Mouse (Mus musculus) brain, adult 2 months (tissue): Measurements from ENCODE around the gene Rab12.
A peak's percentile ranks its signal among the peaks of the same experiment; 100 is the strongest.
"Not testable (repeated sequence)": the region's sequence is repeated elsewhere in the genome, so short reads cannot be mapped to it uniquely, and the experiment has no call there.

Experiments
- DNase-seq: peaks from one replicate; pipeline ENCODE4 v3.0.0; 2011; ENCODE audit warnings: low read depth, low spot score

Rab12 gene

DNA sequence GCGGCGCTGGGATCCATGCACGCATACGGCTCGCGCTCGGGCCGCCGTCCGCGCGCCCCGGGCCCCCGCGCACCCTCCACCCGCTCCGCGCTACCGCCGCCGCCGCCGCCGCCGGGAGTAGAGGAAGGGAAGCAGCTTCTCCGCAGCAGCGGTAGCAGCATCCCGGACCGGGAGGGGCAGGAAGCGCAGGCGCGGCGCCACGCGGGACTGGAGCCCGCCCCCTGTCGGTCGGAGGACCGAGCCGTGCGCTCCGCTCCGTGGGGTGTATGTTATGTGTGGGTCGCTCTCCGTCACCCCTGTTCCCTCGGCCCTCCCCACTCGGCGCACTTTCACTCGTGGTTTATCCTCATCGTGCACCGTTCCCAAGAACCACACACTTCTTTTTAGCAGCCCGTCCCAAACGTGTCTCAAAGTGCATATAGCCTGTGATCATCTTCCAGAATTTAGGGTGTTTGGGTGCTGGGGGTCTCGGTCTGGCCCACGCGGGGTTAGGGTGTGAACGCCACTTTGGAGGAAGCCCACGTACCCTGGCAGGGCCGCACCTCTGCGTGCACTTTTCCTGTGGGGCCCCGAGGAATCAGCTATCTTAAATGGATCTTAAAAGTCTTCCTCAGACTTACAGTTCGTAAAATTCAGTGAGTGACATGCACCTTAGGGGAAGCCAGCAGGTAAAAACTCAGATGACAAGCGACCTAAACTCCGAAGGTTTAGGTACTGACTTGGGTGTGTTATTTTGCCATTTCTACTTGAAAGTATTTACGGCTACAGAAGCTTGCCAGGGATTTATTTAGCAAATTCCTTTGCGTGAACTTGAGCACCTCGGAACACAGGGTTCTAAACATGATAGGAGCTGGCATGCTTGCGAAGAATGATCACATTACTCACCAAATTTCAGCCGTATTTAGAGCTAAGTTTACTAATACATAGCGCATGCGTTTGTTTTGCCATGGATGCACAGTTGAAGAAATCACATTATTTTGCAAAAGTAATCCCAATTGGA is at the start of gene Rab12:
Gene Rab12, minus strand, starts transcription at position 176 of the 1,000 bp plus-strand sequence.
- DNase-seq, result peak; percentile 95

- peak; percentile 66 for DNase-seq
Observed at GRCm38 (mm10) chr17:66564213-66564612, 44.7 kb upstream of the Rab12 start.

- DNase-seq, result peak; percentile 37
Observed at GRCm38 (mm10) chr17:66563551-66563950, 44.0 kb upstream of the Rab12 start.

DNA sequence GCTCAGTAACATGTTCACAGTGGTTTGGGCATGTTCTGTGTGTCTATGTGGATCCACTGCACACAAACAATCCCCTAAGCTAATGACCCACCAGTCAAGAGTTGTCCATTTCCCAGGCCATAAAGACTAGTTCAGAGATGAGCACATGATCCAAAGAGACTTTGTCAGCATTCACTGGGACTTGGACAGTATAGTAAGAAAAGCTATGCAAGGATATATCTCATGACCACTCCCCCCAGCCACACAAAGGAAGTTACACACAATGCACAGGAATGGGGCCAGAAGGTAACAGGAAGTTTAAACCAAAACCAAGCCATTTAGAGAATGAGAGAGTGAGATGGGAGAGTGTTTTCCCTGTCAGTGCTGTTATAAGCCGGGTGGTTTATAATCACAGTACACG is 41.9 kb upstream of the Rab12 start:
- DNase-seq, result no peak

- no peak for DNase-seq
Observed at GRCm38 (mm10) chr17:66558404-66559317, 39.1 kb upstream of the Rab12 start.

DNA sequence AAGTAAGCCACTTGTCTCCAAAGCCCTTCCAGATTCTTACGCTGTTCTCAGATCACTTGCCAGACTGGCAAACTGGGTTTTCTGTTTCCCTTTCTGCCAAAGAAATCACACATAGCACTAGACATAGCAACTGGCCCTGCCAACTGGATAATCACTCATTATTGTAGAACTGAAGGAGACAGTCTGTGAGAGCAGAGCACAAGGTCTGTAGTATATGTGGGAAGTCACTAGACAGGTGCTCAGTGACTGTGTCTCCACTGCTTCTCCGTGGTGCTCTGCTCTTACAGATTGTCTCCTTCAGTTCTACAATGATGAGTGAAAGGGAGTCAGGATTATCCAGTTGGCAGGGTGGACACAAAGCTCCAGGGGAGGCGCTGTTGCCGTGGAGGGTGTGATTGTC is 33.2 kb upstream of the Rab12 start:
- DNase-seq, result no peak

GRCm38 (mm10) chr17:66550486-66550885 is 31.0 kb upstream of the Rab12 start:
- no peak for DNase-seq

GRCm38 (mm10) chr17:66532285-66532684 is 12.8 kb upstream of the Rab12 start:
- no peak for DNase-seq

DNA sequence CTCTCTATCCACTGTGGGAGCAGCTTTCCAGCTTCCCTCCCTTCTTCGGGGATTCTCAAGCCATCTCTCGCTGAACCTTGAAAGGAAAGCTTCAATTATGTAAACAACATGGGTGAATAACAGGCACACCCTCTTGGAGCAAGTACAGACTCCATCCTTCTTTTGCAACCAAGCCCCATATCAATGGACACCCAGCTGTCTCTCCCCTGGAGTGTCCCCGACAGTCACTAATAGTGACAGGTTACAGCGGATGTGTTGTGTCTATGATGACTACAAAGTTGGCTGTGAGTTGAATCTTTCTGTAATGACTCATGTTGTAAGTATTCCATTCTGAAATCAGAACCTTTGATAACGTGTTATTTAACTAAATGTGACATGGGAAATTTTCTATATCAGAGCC is 3.9 kb upstream of the Rab12 start:
- no peak for DNase-seq

- not testable (repeated sequence) for DNase-seq
Observed at GRCm38 (mm10) chr17:66522631-66523030, 3.1 kb upstream of the Rab12 start.

- DNase-seq, result peak; percentile 41
Observed at GRCm38 (mm10) chr17:66518877-66519553, 514 bp downstream of the Rab12 start.

DNA sequence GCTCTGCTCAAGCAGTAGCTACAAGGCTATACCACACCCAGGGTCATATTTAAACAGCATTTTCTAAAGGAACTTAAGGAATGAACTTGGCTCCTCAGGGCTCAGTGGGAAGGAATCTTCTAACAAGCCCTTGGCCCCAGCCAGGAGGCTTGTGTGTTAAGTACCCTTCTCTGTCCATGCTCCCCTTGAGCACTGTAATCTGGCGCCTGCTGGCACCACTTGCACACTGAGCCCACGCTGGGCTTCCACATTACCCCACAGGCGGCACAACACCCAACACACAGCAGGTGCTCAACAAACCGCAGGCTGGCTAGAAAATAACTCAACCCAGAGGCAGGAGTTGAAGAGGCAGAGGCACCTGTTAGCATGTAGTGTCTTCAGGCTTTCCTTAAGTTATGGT is 2.6 kb downstream of the Rab12 start:
- peak; percentile 33 for DNase-seq

- DNase-seq, result no peak
Observed at GRCm38 (mm10) chr17:66514288-66514995, 5.1 kb downstream of the Rab12 start.

DNA sequence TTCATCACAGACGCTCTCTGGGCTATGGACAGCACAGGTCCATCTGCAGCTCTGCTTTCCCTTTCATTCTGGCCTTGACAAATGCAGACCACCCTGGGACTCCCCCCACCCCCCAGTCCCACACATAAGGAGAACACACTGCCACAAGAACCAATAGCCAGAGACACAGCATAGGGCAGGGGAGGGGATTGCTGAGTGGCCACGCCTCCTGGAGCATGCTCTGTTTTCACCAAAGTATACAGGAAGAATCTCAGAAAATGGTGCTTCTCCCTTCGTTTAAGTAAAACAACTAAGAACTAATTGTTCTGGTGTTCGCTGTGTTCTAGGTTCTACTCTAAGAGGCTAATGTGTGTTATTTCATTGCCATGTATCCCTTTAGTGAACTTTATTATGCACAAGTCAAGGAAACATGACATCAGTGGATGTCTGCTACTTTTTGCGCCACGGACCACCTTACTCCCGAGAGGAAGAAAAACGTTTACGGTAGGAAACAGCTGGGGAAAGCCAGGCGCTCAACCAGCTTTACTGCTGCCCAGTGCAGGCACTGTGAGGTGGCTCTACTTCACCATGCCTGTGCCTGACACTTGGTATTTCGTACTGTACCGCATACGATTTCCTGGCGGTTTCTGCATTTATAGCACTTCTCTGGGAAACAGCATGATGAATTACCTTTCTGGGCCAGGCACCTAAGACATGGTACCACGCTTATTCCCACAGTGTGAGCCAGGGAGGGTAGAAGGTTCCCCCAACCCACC is 7.2 kb downstream of the Rab12 start:
- DNase-seq, result no peak

DNA sequence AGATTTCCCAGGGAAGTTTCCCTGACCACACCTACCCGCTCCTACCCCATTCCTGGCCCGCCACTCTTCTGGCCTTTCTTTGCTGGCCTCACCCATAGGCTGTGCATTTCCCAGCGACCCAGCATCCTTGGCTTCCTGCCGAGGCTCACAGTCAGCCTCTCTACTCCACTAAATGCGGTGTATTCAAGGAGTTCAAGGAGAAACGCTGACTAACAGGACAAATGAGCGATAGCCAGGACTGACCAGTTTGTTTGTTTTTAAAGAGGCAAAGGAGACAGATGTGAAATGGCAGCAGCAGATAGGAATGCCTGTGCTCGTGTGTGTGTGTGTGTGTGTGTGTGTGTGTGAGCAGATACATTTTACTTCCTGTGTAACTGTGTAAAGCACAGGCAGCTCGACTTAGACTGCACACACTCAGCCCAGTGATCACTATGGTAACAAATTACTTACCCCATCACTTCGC is 9.3 kb downstream of the Rab12 start:
- DNase-seq, result peak; percentile 37

DNA sequence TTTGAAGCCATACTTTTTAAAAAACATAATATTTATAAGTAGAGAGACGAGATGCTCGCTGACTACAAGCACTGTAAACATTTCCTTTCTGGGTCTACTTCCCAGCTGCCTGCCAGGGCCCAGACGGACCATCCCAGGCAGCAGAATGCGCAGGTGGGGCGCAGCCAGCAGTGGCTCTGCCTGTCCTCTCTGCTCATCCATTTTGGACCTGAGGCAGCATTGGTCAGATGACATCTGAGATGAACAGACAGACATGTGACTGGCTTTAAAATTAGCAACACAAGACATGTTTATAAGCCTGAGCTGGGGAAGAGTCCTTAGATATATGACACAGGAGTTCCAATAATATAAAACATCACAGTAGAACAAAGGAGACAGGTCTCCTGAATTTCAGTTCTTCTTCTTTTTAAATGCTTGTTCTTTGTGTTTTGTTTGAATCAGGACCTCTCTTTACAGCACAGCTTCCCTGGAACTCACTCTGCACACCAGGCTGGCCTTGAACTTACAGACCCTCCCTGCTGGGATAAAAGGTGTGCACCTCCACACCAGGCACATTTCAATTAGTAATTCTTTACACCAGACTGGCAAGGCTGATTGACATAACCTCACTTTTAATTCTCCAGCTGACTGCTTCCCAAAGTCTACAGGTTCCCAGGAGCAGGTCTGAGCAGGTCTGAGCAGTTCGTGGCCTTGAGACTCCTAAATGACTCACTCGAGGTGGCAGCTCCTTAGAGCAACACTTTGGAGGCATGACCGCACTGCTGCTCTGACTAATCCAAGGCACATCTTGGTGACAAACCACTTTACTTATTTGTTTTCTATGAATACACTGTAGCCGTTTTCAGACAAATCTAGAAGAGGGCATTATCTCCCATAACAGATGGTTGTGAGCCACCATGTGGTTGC is 12.2 kb downstream of the Rab12 start:
- DNase-seq, result peak; percentile 72

GRCm38 (mm10) chr17:66504964-66505363 is 14.6 kb downstream of the Rab12 start:
- peak; percentile 37 for DNase-seq

DNA sequence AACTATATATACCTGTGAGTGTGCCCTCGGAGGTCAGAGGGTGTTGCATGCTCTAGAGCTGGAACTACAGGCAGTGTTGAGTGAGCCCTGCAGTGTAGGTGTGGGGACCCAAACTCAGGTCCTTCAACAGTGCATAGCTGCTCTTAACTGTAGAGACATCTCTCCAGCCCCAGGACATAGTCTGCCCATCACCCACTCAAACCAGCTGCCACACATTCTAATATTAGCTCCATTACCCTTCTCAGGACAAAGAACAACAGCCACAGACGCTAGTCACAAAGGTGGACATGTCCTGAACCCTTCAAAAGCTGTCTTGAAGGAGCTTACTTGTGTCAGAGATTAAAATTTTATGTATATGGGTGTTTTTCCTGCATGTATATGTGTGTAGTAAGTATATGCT is 15.3 kb downstream of the Rab12 start:
- DNase-seq, result no peak

DNA sequence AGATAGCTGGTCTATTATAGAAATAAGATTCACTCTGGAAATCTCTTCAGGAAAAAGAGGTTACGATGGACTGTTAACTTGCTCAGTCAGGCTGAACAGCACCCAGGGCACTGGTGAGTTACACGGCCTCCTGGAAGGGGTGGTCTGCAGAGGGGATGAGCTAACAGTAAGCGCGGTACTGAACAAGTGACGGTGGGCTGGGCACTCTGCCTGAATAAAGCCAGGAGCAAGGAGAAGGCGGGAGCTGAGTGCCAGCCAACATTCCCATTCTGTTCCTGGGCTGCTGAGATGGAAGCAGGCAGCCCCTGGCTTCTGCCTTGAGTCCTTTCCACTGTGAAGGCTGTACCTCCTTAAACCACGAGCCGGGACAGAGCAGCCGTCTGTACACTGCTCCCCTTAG is 16.1 kb downstream of the Rab12 start:
- peak; percentile 61 for DNase-seq
